ENCODE assay signal across 17 mouse cellular contexts in the genomic region with DNA sequence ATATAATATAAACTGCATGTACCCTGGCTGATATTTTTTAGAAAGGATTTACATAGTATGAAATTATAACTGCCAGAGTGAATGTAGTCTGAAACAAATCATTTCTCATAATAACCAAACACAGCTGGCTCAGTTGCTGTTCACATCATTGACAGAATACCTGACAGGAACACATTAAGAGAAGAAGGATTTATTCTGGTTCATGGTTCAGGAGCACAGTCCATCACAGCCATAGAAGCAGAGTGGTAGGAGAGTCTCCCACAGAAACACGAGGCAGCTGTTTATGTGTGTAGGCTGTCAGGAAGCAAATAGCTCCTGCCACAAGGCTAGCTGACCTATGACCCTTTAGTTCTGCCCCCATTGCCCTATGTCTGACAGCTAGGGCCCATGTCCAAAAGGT.
"Had no signal": no experiment of that assay in that cellular context is flagged by ENCODE, and none has a peak within 500 bp of the region (broad histone marks: within the 10 kb centered on the region; RNA-seq: fewer than 3 reads in every experiment).

No protein-coding gene starts in this region.

- ATAC-seq: liver, postnatal 0 days; lung, postnatal 0 days; midbrain, embryonic 13.5 days; midbrain, embryonic 15.5 days had no signal

- H3K4me2 ChIP-seq: lung, embryonic 15.5 days; midbrain, embryonic 11.5 days; midbrain, embryonic 13.5 days; midbrain, embryonic 15.5 days; neural tube, embryonic 12.5 days had no signal

- H3K36me3 ChIP-seq: lung, embryonic 15.5 days; midbrain, embryonic 13.5 days; midbrain, embryonic 15.5 days; neural tube, embryonic 12.5 days had no signal

- H3K4me1 ChIP-seq: lung, embryonic 15.5 days; megakaryocyte, embryonic 14.5 days; midbrain, embryonic 13.5 days; midbrain, embryonic 15.5 days; neural tube, embryonic 12.5 days had no signal

- H3K27ac ChIP-seq: lung, embryonic 15.5 days; macrophage; midbrain, embryonic 13.5 days; midbrain, embryonic 15.5 days; neural tube, embryonic 12.5 days had no signal

- H3K9ac ChIP-seq: liver, postnatal 0 days; lung, embryonic 15.5 days; midbrain, embryonic 13.5 days; midbrain, embryonic 15.5 days; neural tube, embryonic 12.5 days had no signal

- H3K9me3 ChIP-seq: lung, embryonic 15.5 days; megakaryocyte, embryonic 14.5 days; midbrain, embryonic 13.5 days; midbrain, embryonic 15.5 days; neural tube, embryonic 12.5 days had no signal

- H3K4me3 ChIP-seq: lung, embryonic 15.5 days; megakaryocyte, embryonic 14.5 days; midbrain, embryonic 13.5 days; midbrain, embryonic 15.5 days; neural tube, embryonic 12.5 days had no signal

- DNase-seq: liver, postnatal 0 days; lung, postnatal 14 days; lung, postnatal 36 days; right cerebral cortex, postnatal 25 days; right cerebral cortex, postnatal 4 days; spleen, adult 18-20 months; thymus, adult 18-20 months; thymus, postnatal 14 days; thymus, postnatal 36 days had no signal

- H3K27me3 ChIP-seq: lung, embryonic 15.5 days; megakaryocyte, embryonic 14.5 days; midbrain, embryonic 13.5 days; midbrain, embryonic 15.5 days; neural tube, embryonic 12.5 days had no signal
